Mouse (Mus musculus): ENCODE measurements at regions not wholly inside any gene's neighbourhood (a gene's known extent, or its start where the extent isn't known, plus 50 kb on each side); places are given as distances from the start of the nearest gene placed in this dataset.

DNA sequence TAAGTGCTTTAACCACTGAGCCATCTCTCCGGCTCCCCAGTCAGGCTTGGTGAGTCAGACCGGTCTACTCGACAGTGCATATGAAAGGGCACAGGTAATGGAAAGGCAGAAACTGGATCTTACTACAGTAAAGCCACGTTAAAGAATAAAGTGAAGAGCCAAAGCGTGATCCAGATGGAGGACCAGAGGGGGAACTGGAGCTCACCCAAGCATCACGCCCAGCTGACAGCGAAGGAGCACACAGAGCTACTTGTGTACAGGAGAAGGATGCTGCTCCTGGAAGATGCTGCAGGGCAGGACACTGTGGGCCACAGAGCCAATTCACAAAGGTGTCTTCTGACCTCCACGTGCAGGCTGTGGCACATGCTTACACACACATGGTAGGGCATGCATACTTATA is 96.7 kb upstream of the Ppp1r26 start:
- DNase-seq (ENCODE audit: low read depth, low spot score): no peak

DNA sequence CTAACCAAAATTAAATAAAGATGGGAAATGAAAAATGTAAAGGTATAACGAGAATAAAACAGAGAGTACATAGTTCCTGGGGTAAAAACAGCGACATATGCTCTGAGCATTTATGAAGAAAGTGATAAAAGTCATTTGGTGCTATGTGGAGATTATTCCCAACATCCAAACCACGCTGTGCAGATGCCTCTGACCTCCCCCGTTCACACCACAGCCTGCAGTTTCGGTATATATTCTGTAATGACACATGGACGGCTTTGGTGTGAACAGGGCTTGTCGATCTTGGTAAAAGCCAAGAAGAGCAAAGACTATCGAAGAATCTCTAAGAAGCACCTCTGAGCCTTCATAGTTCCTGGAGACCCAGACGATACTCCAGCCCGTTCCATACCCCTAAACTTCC is 95.2 kb upstream of the Ppp1r26 start:
- DNase-seq (ENCODE audit: low read depth, low spot score): no peak

DNA sequence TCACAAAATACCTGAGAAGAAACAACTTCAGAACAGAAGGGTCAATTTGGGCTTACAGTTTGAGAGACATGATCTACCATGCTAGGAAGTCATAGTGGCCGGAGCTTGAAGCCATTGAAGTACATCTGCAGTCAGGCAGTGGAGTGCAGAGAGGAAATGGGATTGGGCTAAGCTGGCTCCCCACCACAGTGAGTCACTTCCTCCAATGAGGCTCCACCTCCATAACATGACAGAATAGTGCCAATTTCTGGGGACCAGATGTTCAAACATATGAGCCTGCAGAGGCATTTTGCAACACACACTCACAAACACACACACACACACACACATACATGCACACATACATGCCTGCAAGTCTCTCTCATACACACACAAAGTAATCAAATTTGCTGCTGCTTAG is 93.7 kb upstream of the Ppp1r26 start:
- no peak for DNase-seq (ENCODE audit: low read depth, low spot score)

DNA sequence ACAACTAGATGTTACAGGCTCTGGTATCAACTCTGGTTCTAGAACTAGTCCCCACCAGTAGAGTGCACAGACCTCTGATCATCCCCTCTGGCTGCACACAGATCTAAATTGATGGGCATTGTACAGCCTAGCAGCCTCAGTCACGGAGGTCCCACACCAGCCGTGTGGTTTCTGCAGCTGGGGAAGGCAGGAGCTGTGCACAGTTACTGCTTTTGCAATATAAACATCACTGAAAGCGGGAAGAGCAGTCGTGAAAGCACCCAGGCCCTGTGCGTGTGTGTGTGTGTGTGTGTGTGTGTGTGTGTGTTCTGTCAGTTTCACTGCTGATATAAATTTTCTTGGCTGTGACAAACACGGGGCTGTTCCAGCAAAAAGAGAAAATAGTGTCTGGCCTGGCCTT is 84.4 kb upstream of the Ppp1r26 start:
- DNase-seq (ENCODE audit: low read depth, low spot score): no peak

DNA sequence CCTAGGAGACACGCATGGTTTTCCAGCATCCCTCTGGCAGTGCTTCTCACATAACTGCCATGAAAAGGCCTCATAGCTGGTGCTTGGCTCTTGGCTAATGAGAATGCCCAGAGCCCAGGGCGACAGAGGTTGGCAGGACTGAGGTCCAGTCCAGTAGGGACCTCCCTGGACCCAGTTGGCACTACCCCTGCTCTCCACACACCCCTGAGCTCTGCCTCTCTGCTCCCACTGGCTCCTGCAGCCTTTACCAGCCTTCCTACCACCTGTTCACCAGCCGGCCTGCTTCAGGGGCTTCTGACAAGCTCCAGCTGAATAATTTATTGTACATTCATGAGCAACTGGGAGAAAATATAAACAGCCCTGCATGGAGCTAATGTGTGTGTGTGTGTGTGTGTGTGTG is 82.0 kb upstream of the Ppp1r26 start:
- no peak for DNase-seq (ENCODE audit: low read depth, low spot score)

DNA sequence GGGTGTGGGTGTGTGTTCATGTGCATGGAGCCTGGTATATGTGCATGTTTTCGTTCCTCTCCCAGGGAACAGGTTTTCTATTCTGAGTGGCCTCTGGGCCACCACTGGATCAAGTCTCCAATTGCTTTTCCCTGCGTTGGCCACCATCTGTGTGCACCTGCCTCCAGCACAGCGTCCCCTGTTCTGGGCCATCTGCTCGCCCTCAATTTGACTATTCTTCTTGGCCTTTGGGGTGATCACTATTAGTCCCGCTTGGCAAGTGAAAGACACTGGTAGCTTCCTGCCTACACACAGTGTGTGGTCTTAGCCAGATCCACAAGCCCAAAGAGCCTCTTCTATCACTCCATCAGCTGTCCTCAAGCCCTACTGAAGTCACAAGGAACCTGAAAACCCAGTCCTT is 80.8 kb upstream of the Ppp1r26 start:
- DNase-seq (ENCODE audit: low read depth, low spot score): no peak

DNA sequence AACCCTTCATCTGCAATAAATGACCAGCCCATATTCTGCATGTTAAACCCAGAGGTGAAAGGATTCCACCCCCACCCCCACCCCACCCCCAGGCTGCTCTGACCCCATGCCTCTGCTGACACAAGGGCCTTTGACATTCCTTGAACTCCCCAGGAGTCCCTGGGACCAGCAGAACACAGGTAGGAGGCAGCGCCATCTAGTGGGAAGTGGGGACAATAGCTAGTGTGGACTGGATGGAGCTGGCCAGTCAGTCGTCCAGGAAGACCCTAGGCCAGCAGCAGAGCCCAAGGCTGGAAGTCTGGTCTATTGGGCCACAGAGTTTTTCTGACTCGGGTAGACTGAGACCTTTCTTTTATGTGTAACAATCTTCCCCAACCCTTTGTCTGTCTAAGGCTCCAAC is 71.8 kb upstream of the Ppp1r26 start:
- DNase-seq (ENCODE audit: low read depth, low spot score): peak; percentile 68

DNA sequence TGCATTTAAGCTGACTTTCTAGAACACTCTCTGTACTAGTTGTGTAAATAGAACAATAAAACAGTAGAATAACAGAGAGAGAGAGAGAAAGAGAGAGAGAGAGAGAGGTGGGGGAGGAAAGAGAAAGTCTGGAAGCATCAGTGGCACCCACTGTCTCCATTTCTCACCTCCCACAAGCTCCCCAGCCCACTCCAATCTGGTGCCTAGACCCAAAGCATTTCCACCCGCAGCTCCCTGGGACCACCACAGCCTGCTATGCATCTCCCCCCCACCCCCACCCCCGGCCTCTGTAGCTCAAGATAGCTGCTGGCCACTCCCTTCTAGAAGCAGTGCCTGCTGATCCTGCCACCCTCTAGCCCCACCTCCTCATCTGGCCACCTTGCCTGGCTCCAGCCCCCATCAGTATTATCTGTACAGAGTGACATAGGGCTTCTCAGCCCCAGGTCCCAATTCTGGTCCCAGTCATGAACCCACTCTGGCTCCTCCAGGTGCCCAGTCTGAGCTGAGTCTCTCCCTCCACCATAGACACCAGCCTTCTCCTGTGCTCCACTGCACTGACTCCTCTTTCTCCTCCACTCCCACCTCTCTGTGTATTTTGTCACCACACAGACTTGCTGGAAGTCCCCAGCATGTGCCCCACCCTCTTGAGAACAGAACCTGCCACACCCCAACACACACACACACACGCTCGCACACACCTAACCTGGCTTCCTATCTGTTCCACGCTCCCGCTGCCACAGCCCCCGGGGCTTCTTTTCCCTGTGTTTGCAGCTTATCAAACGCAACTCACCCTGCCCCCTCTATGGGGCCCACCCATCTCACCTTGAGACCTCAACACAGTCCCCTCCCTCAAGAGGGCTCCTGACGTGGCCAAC is 68.4 kb upstream of the Ppp1r26 start:
- DNase-seq (ENCODE audit: low read depth, low spot score): no peak

DNA sequence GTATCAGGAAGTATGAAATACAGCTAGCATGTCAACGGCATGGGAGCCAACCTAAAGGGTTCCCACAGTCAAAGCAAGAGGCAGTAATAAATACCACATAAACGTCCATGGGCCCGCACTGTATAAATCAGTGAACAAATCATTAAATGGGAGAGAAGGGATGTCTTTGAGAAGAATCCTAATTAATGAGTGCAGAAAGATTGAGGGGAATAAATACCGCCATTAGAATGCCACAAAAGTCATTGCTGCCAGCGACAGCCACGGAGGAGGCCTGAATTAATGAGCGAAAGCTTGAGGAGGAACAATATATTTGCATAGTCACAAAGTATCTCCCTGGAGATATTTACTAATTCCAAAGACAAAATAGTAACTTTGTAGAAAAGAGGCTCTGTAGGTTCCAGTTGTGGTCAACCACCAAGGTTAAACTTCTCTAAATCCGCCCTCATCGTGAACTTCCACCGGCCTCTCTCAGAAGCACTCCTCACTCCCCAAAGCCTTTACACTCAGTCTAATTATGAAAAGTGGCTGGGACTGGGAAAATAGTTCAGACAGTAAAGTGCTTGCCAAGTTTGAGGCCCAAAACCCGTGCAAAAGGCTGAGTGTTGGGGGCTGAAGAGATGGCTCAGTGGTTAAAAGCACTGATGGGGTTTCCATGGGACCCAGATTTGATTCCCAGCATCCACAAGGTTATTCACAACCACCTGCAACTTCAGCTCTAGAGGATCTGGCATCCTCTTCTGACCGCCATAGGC is 64.4 kb upstream of the Ppp1r26 start:
- DNase-seq (ENCODE audit: low read depth, low spot score): no peak

DNA sequence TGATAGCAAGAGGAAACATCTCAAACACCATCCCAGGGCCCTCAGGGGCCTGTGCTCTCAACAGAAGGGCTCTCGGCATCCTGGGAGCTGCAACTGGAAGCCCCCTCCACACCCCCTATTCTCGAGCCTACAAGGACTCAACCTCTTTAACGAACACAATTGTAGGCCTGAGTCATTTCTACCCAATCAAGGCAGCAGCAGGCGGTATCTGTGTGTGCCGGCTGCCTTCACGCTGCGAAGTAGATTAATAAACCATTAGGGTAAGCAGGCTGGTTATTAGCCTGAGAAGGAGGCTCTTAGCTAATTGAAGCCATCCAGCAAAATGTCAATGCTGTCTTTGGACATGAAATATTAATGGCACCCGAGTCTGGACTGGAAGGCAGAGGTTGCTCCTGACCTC is 61.7 kb upstream of the Ppp1r26 start:
- DNase-seq (ENCODE audit: low read depth, low spot score): no peak

DNA sequence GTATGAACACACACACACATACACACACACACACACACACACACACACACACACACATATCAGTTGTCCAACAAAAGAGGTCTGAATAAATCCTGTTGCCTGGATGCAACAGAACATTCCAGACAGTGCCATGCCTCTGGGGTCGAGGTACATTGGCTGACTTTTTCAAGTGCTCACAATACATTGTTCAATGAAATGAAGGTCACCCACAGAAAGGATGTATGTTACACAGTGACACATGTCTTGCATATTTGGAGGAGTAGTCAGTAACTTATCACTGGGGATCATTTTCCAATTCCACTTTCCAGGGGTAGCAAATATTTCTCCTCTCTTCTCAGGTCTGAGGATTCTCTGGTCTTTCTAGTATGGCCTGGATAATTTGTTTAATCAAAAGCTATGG is 59.8 kb upstream of the Ppp1r26 start:
- no peak for DNase-seq (ENCODE audit: low read depth, low spot score)

DNA sequence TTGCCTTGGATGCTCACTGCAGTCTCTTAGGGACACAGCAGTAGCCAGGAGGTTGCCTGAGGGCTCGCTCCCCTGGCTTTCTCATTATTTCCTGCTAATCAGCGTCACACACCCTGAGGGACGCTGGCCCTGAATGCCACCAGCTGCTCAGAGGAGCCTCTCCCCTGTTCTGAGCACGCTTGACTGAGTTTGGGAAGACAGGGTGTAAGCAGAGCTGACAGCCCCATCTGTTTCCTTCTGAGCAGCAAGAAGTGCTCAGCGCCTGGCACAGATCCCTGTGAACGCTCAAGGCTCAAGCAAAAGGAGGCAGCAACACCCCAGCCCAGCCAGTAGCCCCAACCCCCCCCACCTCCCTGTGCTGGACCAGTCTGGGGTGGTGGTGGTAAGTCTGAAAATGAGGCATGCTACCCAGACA is 59.2 kb upstream of the Ppp1r26 start:
- DNase-seq (ENCODE audit: low read depth, low spot score): no peak

DNA sequence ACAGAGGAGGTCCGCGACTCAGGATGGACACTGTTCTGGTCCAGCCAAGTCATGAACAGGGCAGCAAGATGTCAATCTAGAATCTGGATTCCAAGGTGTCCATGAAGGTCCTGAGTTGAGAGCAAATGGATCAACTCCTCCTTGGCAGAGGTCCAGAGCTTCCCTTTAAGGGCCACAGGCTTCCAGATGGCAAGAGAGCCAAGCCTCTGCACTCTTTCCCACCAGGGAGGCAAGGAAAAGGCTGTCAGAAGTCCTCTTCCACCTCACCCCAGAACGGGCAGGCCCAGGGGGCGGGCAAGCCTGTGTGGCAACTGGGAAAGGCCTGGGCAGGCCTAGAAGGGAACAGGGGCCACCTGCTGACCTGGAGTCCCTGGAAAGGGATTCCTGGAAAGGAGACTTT is 58.7 kb upstream of the Ppp1r26 start:
- DNase-seq (ENCODE audit: low read depth, low spot score): no peak

DNA sequence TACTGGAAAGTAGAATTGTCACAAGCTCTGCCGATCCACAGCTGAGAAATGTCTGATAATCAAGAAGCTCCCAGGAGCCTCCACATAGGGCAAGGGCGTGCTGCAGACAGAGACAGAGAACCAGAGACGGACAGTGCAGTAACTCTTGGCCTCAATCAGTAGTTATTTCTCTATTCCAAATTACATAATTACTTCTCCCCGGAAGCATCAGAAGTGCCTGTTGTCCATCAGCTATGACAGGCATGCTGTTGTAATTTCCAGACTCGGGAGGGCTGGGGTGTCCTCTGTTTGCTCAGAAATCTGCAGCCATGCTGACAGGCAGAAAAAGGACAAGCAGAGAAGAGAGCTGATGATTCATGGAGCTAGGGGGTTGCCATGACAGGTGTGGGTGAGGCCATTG is 56.9 kb upstream of the Ppp1r26 start:
- no peak for DNase-seq (ENCODE audit: low read depth, low spot score)

DNA sequence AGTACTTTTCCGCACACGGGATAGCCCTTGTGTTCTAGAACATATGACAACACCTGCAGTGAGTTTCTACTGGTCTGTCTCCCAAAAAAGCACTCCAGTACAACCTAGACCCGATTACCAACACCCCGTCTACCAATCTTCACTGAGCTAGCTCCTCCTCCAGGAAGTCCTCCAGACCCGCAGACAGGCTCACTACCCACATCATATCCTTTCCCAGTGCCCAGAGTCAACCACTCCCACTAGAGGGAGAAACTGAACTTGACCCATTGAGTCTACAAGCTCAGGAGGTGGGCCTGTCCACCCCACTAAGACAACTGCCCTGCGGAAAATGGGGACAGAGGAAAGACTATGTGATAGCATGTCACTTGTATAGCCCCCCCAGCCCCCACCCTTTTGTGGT is 51.2 kb upstream of the Ppp1r26 start:
- no peak for DNase-seq (ENCODE audit: low read depth, low spot score)
